Mouse (Mus musculus) embryonic fibroblast, embryonic 13.5 days (primary cell): Measurements from ENCODE around the gene Tspan18.

Source experiments
- CTCF ChIP-seq: IDR thresholded peaks from 2 replicates; pipeline ENCODE4 v1.5.1; 2011; ENCODE audit warnings: mild to moderate bottlenecking, control low read depth, low read length, moderate library complexity, borderline replicate concordance; ENCODE audit not compliant: insufficient read depth
- POLR2A ChIP-seq: IDR thresholded peaks from 2 replicates; pipeline ENCODE4 v1.6.1; 2011; ENCODE audit warnings: low read depth, mild to moderate bottlenecking, control low read depth, low read length, moderate library complexity

- no peak for TF ChIP-seq CTCF
- TF ChIP-seq POLR2A = no peak
These were observed 30.1 kb downstream of the Tspan18 start for GRCm38 (mm10) chr2:93304273-93304634.
